Comparison of ENCODE assay signal across 10 mouse cellular contexts in the genomic region with DNA sequence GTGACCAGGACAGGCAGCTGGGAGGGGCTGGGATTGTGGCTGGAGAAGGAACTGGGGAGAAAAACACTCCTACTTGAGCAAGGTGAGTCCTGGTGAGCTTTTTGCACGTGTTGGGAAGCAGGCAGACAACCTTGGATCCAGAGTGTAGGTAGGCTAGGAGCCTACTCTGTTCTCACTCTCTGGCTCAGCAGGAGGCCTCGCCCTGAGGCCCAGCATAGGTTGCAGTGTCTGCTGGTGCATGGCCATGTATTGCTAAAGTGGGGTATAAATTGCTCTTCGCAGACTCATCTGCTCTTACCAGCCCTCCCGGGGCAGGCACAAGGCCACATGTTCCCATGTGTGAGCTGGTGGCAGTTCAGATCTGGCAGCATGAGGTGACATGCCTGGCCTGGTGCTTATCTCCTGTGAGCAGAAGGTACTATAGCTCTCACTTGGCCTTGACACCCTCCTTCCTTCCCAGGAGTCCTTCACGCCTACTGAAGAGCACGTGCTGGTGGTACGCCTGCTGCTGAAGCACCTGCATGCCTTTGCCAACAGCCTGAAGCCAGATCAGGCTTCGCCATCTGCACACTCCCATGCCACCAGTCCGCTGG. TPM values are rescaled to one million over a fixed set of nuclear protein-coding genes. Genes with fewer than 3 reads are reported as not detected.
DNase-seq lines count a peak whose midpoint lies in the region; ATAC-seq and TF ChIP-seq lines count a peak whose summit lies in the region.
"Had no signal": no experiment of that assay in that cellular context is flagged by ENCODE, and none has a peak within 500 bp of the region (broad histone marks: within the 10 kb centered on the region; RNA-seq: fewer than 3 reads in every experiment).

No protein-coding gene starts in this region.

- ATAC-seq in lung, postnatal 0 days: peak; percentile 26
- ATAC-seq in liver, embryonic 15.5 days (ENCODE audit: insufficient read depth): peak; percentile 97
- ATAC-seq in stomach, embryonic 15.5 days (ENCODE audit: insufficient read depth, low FRiP score, low read depth): peak; percentile 91

- no peaks in the 10 kb centered on the region for H3K9me3 ChIP-seq in lung, postnatal 0 days (ENCODE audit: low read length)
- H3K9me3 ChIP-seq in erythroblast, embryonic 14.5 days (ENCODE audit: control insufficient read depth, low read length): no peaks in the 10 kb centered on the region
- no peaks in the 10 kb centered on the region for H3K9me3 ChIP-seq in liver, embryonic 15.5 days (replicated peaks)
- no peaks in the 10 kb centered on the region for H3K9me3 ChIP-seq in stomach, embryonic 15.5 days
- no peaks in the 10 kb centered on the region for H3K9me3 ChIP-seq in limb, embryonic 10.5 days (replicated peaks)

- no peak for TF ChIP-seq EP300 in lung, postnatal 0 days (IDR thresholded peaks at IDR 0.05)

- H3K27ac ChIP-seq in lung, postnatal 0 days (ENCODE audit: low read length): no peak overlapping the region
- peak overlapping the region; percentile 95 for H3K27ac ChIP-seq in liver, embryonic 15.5 days (replicated peaks)
- H3K27ac ChIP-seq in stomach, embryonic 15.5 days: no peak overlapping the region
- H3K27ac ChIP-seq in limb, embryonic 10.5 days: no peak overlapping the region
- H3K27ac ChIP-seq in gastrocnemius, adult 2 months: no peak overlapping the region

- H3K36me3 ChIP-seq in lung, postnatal 0 days (ENCODE audit: insufficient read depth, low read length): peaks cover 27% of the 10 kb centered on the region
- H3K36me3 ChIP-seq in erythroblast, embryonic 14.5 days (ENCODE audit: control insufficient read depth): peaks cover 97% of the 10 kb centered on the region
- peaks cover 74% of the 10 kb centered on the region for H3K36me3 ChIP-seq in liver, embryonic 15.5 days (replicated peaks)
- peaks cover 47% of the 10 kb centered on the region for H3K36me3 ChIP-seq in stomach, embryonic 15.5 days
- H3K36me3 ChIP-seq in limb, embryonic 10.5 days: peaks cover 96% of the 10 kb centered on the region

- DNase-seq in lung, postnatal 0 days (ENCODE audit: low spot score): no peak
- DNase-seq in lung, postnatal 25 days (ENCODE audit: low spot score): no peak
- no peak for DNase-seq in limb, embryonic 10.5 days (ENCODE audit: low spot score)
- DNase-seq in gastrocnemius, postnatal 4 days (ENCODE audit: low spot score in 2 of 2): no peak
- DNase-seq in gastrocnemius, adult 2 months: no peak
- DNase-seq: gastrocnemius, postnatal 10 days; kidney, adult 18-20 months had no signal

- no peaks in the 10 kb centered on the region for H3K4me1 ChIP-seq in lung, postnatal 0 days (ENCODE audit: insufficient read depth, low read depth, low read length)
- H3K4me1 ChIP-seq in erythroblast, embryonic 14.5 days (ENCODE audit: control insufficient read depth): peaks cover 63% of the 10 kb centered on the region
- H3K4me1 ChIP-seq in liver, embryonic 15.5 days (replicated peaks): peaks cover 60% of the 10 kb centered on the region
- no peaks in the 10 kb centered on the region for H3K4me1 ChIP-seq in stomach, embryonic 15.5 days
- H3K4me1 ChIP-seq in limb, embryonic 10.5 days: no peaks in the 10 kb centered on the region

- no peak overlapping the region for H3K4me3 ChIP-seq in lung, postnatal 0 days (ENCODE audit: low read depth, low read length)
- peak overlapping the region; percentile 23 for H3K4me3 ChIP-seq in erythroblast, embryonic 14.5 days (replicated peaks)
- H3K4me3 ChIP-seq in liver, embryonic 15.5 days (replicated peaks): no peak overlapping the region
- no peak overlapping the region for H3K4me3 ChIP-seq in stomach, embryonic 15.5 days (replicated peaks)
- no peak overlapping the region for H3K4me3 ChIP-seq in limb, embryonic 10.5 days
- H3K4me3 ChIP-seq in gastrocnemius, adult 2 months: no peak overlapping the region

- H3K27me3 ChIP-seq in lung, postnatal 0 days (replicated peaks; ENCODE audit: insufficient read depth, low read length): no peaks in the 10 kb centered on the region
- H3K27me3 ChIP-seq in erythroblast, embryonic 14.5 days (ENCODE audit: control insufficient read depth): no peaks in the 10 kb centered on the region
- no peaks in the 10 kb centered on the region for H3K27me3 ChIP-seq in liver, embryonic 15.5 days
- no peaks in the 10 kb centered on the region for H3K27me3 ChIP-seq in stomach, embryonic 15.5 days (replicated peaks)
- no peaks in the 10 kb centered on the region for H3K27me3 ChIP-seq in limb, embryonic 10.5 days (ENCODE audit: low read depth, poor library complexity, severe bottlenecking)

- H3K9ac ChIP-seq in lung, postnatal 0 days (replicated peaks; ENCODE audit: low read depth): no peak overlapping the region
- H3K9ac ChIP-seq in liver, embryonic 15.5 days: 0 out of 2 replicates have a peak overlapping the region, but pooled peaks have one; percentile 33
- no peak overlapping the region for H3K9ac ChIP-seq in stomach, embryonic 15.5 days

- WGBS in lung, postnatal 0 days: 87% methylated on average over 9 of the region's 9 CpGs
- WGBS in liver, embryonic 15.5 days (ENCODE audit: insufficient replicate concordance): 31% methylated on average over 9 of the region's 9 CpGs
- WGBS in stomach, embryonic 15.5 days: 85% methylated on average over 9 of the region's 9 CpGs
- WGBS in limb, embryonic 10.5 days: 89% methylated on average over 9 of the region's 9 CpGs

- no peak overlapping the region for H3K4me2 ChIP-seq in lung, postnatal 0 days (replicated peaks; ENCODE audit: low read depth, low read length)
- peak overlapping the region; percentile 54 for H3K4me2 ChIP-seq in liver, embryonic 15.5 days
- no peak overlapping the region for H3K4me2 ChIP-seq in stomach, embryonic 15.5 days

- no peak for TF ChIP-seq CTCF in lung, postnatal 0 days (IDR thresholded peaks at IDR 0.05)
- TF ChIP-seq CTCF in gastrocnemius, adult 2 months (IDR thresholded peaks at IDR 0.05): no peak

- intact Hi-C loops in gastrocnemius, adult 2 months (cut with DNase I): no loop called here

RNA-seq across cellular contexts. Expression of gene Ccdc74a, which starts 8.1 kb away (rescaled TPM):
- polyA plus RNA-seq in lung, postnatal 0 days (2015; fragmentation: Nextera tagmentation; extraction: Ambion mirVana): 10.4 and 13.0 TPM in 2 replicates
- polyA plus RNA-seq in erythroblast, embryonic 14.5 days (2012): 1.4 and 1.5 TPM in 2 replicates
- polyA plus RNA-seq in liver, embryonic 15.5 days (2015; fragmentation: Nextera tagmentation; extraction: Ambion mirVana): 2.0 and 2.5 TPM in 2 replicates
- 4.4 and 5.2 TPM in 2 replicates for polyA plus RNA-seq in stomach, embryonic 15.5 days (2015; fragmentation: Nextera tagmentation; extraction: Ambion mirVana)
- 6.0 and 8.7 TPM in 2 replicates for polyA plus RNA-seq in limb, embryonic 10.5 days (2016; fragmentation: Nextera tagmentation; extraction: Ambion mirVana)
- 1 to 10 TPM; 2.7 to 2.8 TPM for total RNA-seq in gastrocnemius, postnatal 4 days (2021)
- under 1 TPM; 0.61 to 0.78 TPM for total RNA-seq in gastrocnemius, adult 2 months (2021)

RNA-seq across cellular contexts. Expression of gene Smpd4, which starts 19.0 kb away (rescaled TPM):
- 7.9 and 8.8 TPM in 2 replicates for polyA plus RNA-seq in lung, postnatal 0 days (2015; fragmentation: Nextera tagmentation; extraction: Ambion mirVana)
- 1.9 and 2.3 TPM in 2 replicates for polyA plus RNA-seq in erythroblast, embryonic 14.5 days (2012)
- polyA plus RNA-seq in liver, embryonic 15.5 days (2015; fragmentation: Nextera tagmentation; extraction: Ambion mirVana): 14.0 and 14.3 TPM in 2 replicates
- 24.8 and 27.0 TPM in 2 replicates for polyA plus RNA-seq in stomach, embryonic 15.5 days (2015; fragmentation: Nextera tagmentation; extraction: Ambion mirVana)
- polyA plus RNA-seq in limb, embryonic 10.5 days (2016; fragmentation: Nextera tagmentation; extraction: Ambion mirVana): 74.3 and 74.4 TPM in 2 replicates
- 10 to 100 TPM; 23.5 to 23.9 TPM for total RNA-seq in gastrocnemius, postnatal 4 days (2021)
- 10 to 100 TPM; 10.8 to 11.2 TPM for total RNA-seq in gastrocnemius, adult 2 months (2021)

RNA-seq across cellular contexts. Expression of gene Slc7a4, which starts 55.1 kb away (rescaled TPM):
- 12.2 and 14.5 TPM in 2 replicates for polyA plus RNA-seq in lung, postnatal 0 days (2015; fragmentation: Nextera tagmentation; extraction: Ambion mirVana)
- polyA plus RNA-seq in erythroblast, embryonic 14.5 days (2012): 0.04 TPM in 1 of 2 replicates, not detected in the other
- 1.9 and 2.4 TPM in 2 replicates for polyA plus RNA-seq in liver, embryonic 15.5 days (2015; fragmentation: Nextera tagmentation; extraction: Ambion mirVana)
- 21.8 and 25.4 TPM in 2 replicates for polyA plus RNA-seq in stomach, embryonic 15.5 days (2015; fragmentation: Nextera tagmentation; extraction: Ambion mirVana)
- polyA plus RNA-seq in limb, embryonic 10.5 days (2016; fragmentation: Nextera tagmentation; extraction: Ambion mirVana): 0.44 and 0.81 TPM in 2 replicates
- 1 to 10 TPM; 2.3 to 3.5 TPM for total RNA-seq in gastrocnemius, postnatal 4 days (2021)
- under 1 TPM in 1 of 2 experiments, not detected in 1; 0.22 TPM for total RNA-seq in gastrocnemius, adult 2 months (2021)

Comparison
In these comparisons a context has a peak if more than half of its experiments do, and no peak if none do; other contexts are left out.
1. ATAC-seq: peak in every context shown above with its lines; median percentile 97 in liver, embryonic 15.5 days; 91 in stomach, embryonic 15.5 days; 26 in lung, postnatal 0 days.